Mouse (Mus musculus) left cerebral cortex, adult 11 months (tissue): Measurements from ENCODE around the gene Casp3.
"Not testable (repeated sequence)": the region's sequence is repeated elsewhere in the genome, so short reads cannot be mapped to it uniquely, and the experiment has no call there.

Source experiments
- DNase-seq: peaks from one replicate; pipeline ENCODE4 v3.0.0; 2022; ENCODE audit warnings: low spot score

Gene Casp3

GRCm38 (mm10) chr8:46616879-46617689 is at the start of gene Casp3, which contains the start of gene Primpol:
Gene Casp3, plus strand, starts transcription at chr8:46617291.
Gene Primpol, minus strand, starts transcription at chr8:46617212.
- peak; percentile 88 for DNase-seq

GRCm38 (mm10) chr8:46567946-46568345 is 49.1 kb upstream of the Casp3 start:
- no peak for DNase-seq

GRCm38 (mm10) chr8:46568942-46569341 is 48.1 kb upstream of the Casp3 start:
- no peak for DNase-seq

GRCm38 (mm10) chr8:46569659-46570441 is 47.2 kb upstream of the Casp3 start:
- no peak for DNase-seq

GRCm38 (mm10) chr8:46570673-46571072 is 46.4 kb upstream of the Casp3 start:
- no peak for DNase-seq

- no peak for DNase-seq
These were observed 43.6 kb upstream of the Casp3 start for GRCm38 (mm10) chr8:46573446-46573845.

- DNase-seq: no peak
These were observed 43.1 kb upstream of the Casp3 start for GRCm38 (mm10) chr8:46573964-46574363.

- DNase-seq: no peak
These were observed 38.3 kb upstream of the Casp3 start for GRCm38 (mm10) chr8:46578794-46579193.

GRCm38 (mm10) chr8:46584328-46584727 is 32.8 kb upstream of the Casp3 start:
- not testable (repeated sequence) for DNase-seq

GRCm38 (mm10) chr8:46585576-46585975 is 31.5 kb upstream of the Casp3 start:
- no peak for DNase-seq

GRCm38 (mm10) chr8:46587911-46588310 is 29.2 kb upstream of the Casp3 start:
- no peak for DNase-seq

GRCm38 (mm10) chr8:46588663-46589062 is 28.4 kb upstream of the Casp3 start:
- no peak for DNase-seq

- no peak for DNase-seq
These were observed 24.0 kb upstream of the Casp3 start for GRCm38 (mm10) chr8:46593067-46593466.

- DNase-seq: no peak
These were observed 23.3 kb upstream of the Casp3 start for GRCm38 (mm10) chr8:46593772-46594171.

GRCm38 (mm10) chr8:46595593-46595992 is 21.5 kb upstream of the Casp3 start:
- DNase-seq: no peak

GRCm38 (mm10) chr8:46596530-46596929 is 20.6 kb upstream of the Casp3 start:
- DNase-seq: no peak

GRCm38 (mm10) chr8:46597411-46597810 is 19.7 kb upstream of the Casp3 start:
- no peak for DNase-seq

GRCm38 (mm10) chr8:46598114-46598513 is 19.0 kb upstream of the Casp3 start:
- DNase-seq: no peak

- no peak for DNase-seq
These were observed 18.3 kb upstream of the Casp3 start for GRCm38 (mm10) chr8:46598753-46599152.

GRCm38 (mm10) chr8:46599314-46599904 is 17.7 kb upstream of the Casp3 start:
- DNase-seq: no peak

GRCm38 (mm10) chr8:46600959-46601707 is 16.0 kb upstream of the Casp3 start:
- DNase-seq: no peak

- DNase-seq: no peak
These were observed 13.5 kb upstream of the Casp3 start for GRCm38 (mm10) chr8:46603587-46603986.
